Mouse (Mus musculus) liver, postnatal 0 days (tissue): ENCODE measurements at regions not wholly inside any gene's neighbourhood (a gene's known extent, or its start where the extent isn't known, plus 50 kb on each side); places are given as distances from the start of the nearest gene placed in this dataset.

ENCODE experiments used
- CTCF ChIP-seq: sonication (generic); IDR thresholded peaks from 2 replicates; pipeline ENCODE4 v1.5.1; 2016; ENCODE audit warnings: antibody characterized with exemption, low read depth
- EP300 ChIP-seq: IDR thresholded peaks from 2 replicates; pipeline ENCODE4 v1.6.1; 2016; ENCODE audit warnings: antibody characterized with exemption, low read depth, mild to moderate bottlenecking

GRCm38 (mm10) chr4:66522097-66522809 is 117.8 kb upstream of the Astn2 start:
- TF ChIP-seq CTCF (no peak), EP300 (no peak)
